Mouse (Mus musculus): Measurements from ENCODE around the gene Cradd.

- TF ChIP-seq EP300 (IDR thresholded peaks at IDR 0.05) (no peak), CTCF (IDR thresholded peaks at IDR 0.05) (no peak)
These were observed 8.6 kb downstream of the Cradd start for GRCm38 (mm10) chr10:95315321-95315720.
